Comparison of ENCODE assay signal across 9 mouse cellular contexts in the genomic region with DNA sequence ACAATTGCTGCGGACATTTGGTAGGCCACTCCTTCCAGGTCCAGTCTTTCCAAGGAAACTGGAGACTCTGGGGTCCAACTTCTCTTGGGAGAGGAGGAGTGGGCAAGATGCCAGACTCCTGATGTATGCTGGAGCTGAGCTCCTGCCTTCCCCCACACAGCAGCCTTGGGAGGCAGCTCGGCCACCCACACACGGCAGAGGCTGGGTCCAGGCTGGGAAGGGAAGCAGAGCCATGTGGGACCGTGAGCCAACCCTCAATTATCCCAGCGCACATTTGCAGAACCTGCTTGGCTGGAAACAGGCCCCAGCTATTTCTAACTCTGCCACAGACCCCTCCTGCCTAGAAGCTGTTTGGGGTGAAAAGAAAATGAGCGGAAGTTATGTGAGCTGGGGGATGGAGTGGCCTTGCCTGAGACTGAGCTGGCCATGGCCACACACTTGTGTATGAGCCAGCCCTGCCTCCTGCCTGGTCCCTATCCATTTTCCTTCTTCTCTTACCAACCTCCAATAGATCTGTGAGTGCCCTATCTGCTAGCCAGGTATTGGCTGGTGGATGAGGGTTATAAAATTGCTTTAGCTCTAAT.
DNase-seq lines count a peak whose midpoint lies in the region; ATAC-seq and TF ChIP-seq lines count a peak whose summit lies in the region.
"Had no signal": no experiment of that assay in that cellular context is flagged by ENCODE, and none has a peak within 500 bp of the region (broad histone marks: within the 10 kb centered on the region; RNA-seq: fewer than 3 reads in every experiment).

No protein-coding gene starts in this region.

- 0 out of 2 replicates have a peak, but pooled peaks cover 11% of the 10 kb centered on the region for H3K4me1 ChIP-seq in hindbrain, embryonic 14.5 days (replicated peaks; ENCODE audit: control insufficient read depth, insufficient read depth, low read length)
- H3K4me1 ChIP-seq in hindbrain, embryonic 11.5 days (replicated peaks; ENCODE audit: control insufficient read depth, insufficient read depth, low read length) = no peaks in the 10 kb centered on the region
- no peaks in the 10 kb centered on the region; the same call in 1 of the 2 replicates for H3K4me1 ChIP-seq in forebrain, postnatal 0 days (ENCODE audit: insufficient read depth)

- H3K9me3 ChIP-seq in hindbrain, embryonic 14.5 days (ENCODE audit: control insufficient read depth, low read length) = no peaks in the 10 kb centered on the region
- no peaks in the 10 kb centered on the region for H3K9me3 ChIP-seq in hindbrain, embryonic 11.5 days (ENCODE audit: control insufficient read depth, low read length)
- no peaks in the 10 kb centered on the region for H3K9me3 ChIP-seq in forebrain, postnatal 0 days (ENCODE audit: low read length)
- H3K9me3 ChIP-seq: G1E had no signal

- H3K4me3 ChIP-seq in hindbrain, embryonic 14.5 days (replicated peaks; ENCODE audit: low read length) = no peak overlapping the region
- H3K4me3 ChIP-seq in hindbrain, embryonic 11.5 days (ENCODE audit: low read depth, low read length) = no peak overlapping the region
- no peak overlapping the region for H3K4me3 ChIP-seq in forebrain, postnatal 0 days (ENCODE audit: low read depth, low read length)

- H3K4me2 ChIP-seq in hindbrain, embryonic 14.5 days (replicated peaks) = no peak overlapping the region
- H3K4me2 ChIP-seq in hindbrain, embryonic 11.5 days (replicated peaks; ENCODE audit: low read depth, low read length) = no peak overlapping the region
- H3K4me2 ChIP-seq in forebrain, postnatal 0 days (ENCODE audit: low read depth) = no peak overlapping the region

- H3K36me3 ChIP-seq in hindbrain, embryonic 14.5 days (replicated peaks; ENCODE audit: control insufficient read depth, insufficient read depth) = peaks cover 6% of the 10 kb centered on the region; the same call in 1 of the 2 replicates
- H3K36me3 ChIP-seq in hindbrain, embryonic 11.5 days (ENCODE audit: control insufficient read depth, insufficient read depth, low read length) = 0 out of 2 replicates have a peak, but pooled peaks cover 2% of the 10 kb centered on the region
- peaks cover 8% of the 10 kb centered on the region; the same call in 1 of the 2 replicates for H3K36me3 ChIP-seq in forebrain, postnatal 0 days (ENCODE audit: insufficient read depth)

- H3K9ac ChIP-seq in hindbrain, embryonic 14.5 days = no peak overlapping the region
- H3K9ac ChIP-seq in hindbrain, embryonic 11.5 days (ENCODE audit: low read depth, low read length) = no peak overlapping the region
- H3K9ac ChIP-seq in forebrain, postnatal 0 days = no peak overlapping the region

- DNase-seq in hindbrain, embryonic 14.5 days (ENCODE audit: low spot score) = no peak
- no peak for DNase-seq in hindbrain, embryonic 11.5 days (ENCODE audit: low spot score)
- peak; percentile 59 for DNase-seq in Muller cell, postnatal 12 days (ENCODE audit: inconsistent ontology term)
- peak; percentile 69 for DNase-seq in forebrain, postnatal 0 days
- DNase-seq in layer of hippocampus, postnatal 25 days (ENCODE audit: extremely low spot score in 1 of 2, low spot score in 1 of 2) = peak; percentile 34 to 49
- DNase-seq in right cerebral cortex, postnatal 25 days = peak; percentile 79
- DNase-seq in adrenal gland, postnatal 36 days = no peak
- DNase-seq in gastrocnemius, adult 18-20 months (ENCODE audit: low spot score) = no peak

- TF ChIP-seq CTCF in forebrain, postnatal 0 days (IDR thresholded peaks at IDR 0.05; ENCODE audit: low read depth) = no peak

- peak; percentile 57; the same call in 1 of the 2 replicates for ATAC-seq in hindbrain, embryonic 14.5 days (ENCODE audit: low FRiP score)
- no peak for ATAC-seq in hindbrain, embryonic 11.5 days (ENCODE audit: low FRiP score)
- ATAC-seq in forebrain, postnatal 0 days = peak; percentile 83

- no peak overlapping the region for H3K27ac ChIP-seq in hindbrain, embryonic 14.5 days
- no peak overlapping the region for H3K27ac ChIP-seq in hindbrain, embryonic 11.5 days (ENCODE audit: low read depth, low read length)
- no peak overlapping the region for H3K27ac ChIP-seq in forebrain, postnatal 0 days (ENCODE audit: low read depth, low read length)

- 43% methylated on average over 6 of the region's 6 CpGs for WGBS in hindbrain, embryonic 14.5 days
- WGBS in hindbrain, embryonic 11.5 days = 78% methylated on average over 6 of the region's 6 CpGs
- WGBS in forebrain, postnatal 0 days = 30% methylated on average over 6 of the region's 6 CpGs

- no peaks in the 10 kb centered on the region for H3K27me3 ChIP-seq in hindbrain, embryonic 14.5 days (ENCODE audit: control insufficient read depth, insufficient read depth, low read length)
- no peaks in the 10 kb centered on the region for H3K27me3 ChIP-seq in hindbrain, embryonic 11.5 days (ENCODE audit: control insufficient read depth, insufficient read depth, low read length)
- H3K27me3 ChIP-seq in forebrain, postnatal 0 days (ENCODE audit: insufficient read depth, low read length) = no peaks in the 10 kb centered on the region

Comparison
In these comparisons a context has a peak if more than half of its experiments do, and no peak if none do; other contexts are left out.
1. DNase-seq: peak in Muller cell, postnatal 12 days (single experiment), forebrain, postnatal 0 days (single experiment), layer of hippocampus, postnatal 25 days (2 of 2) and right cerebral cortex, postnatal 25 days (single experiment); none in hindbrain, embryonic 14.5 days (single experiment), hindbrain, embryonic 11.5 days (single experiment), adrenal gland, postnatal 36 days (0 of 2) and gastrocnemius, adult 18-20 months (single experiment).